Mouse (Mus musculus) gonadal fat pad, adult 2 months (tissue): ENCODE data around the gene Qprt. TPM values are rescaled to one million over a fixed set of nuclear protein-coding genes. Genes with fewer than 3 reads are reported as not detected.

Source experiments
- polyA plus RNA-seq: library from polyadenylated mRNA; depleted of rRNA; stranded (reverse); fragments of >200 nt; gene quantifications from 2 replicates; pipeline ENCODE4 v1.2.3, GENCODE M21; 2012; rRNA removed

The Qprt gene
- polyA plus RNA-seq, 1 experiment = 2.1 TPM

Other genes starting within 250 kb of the Qprt start
- gene Taok2, start 237.5 kb downstream of the Qprt start, polyA plus RNA-seq = 55.9 and 62.6 TPM in 2 replicates
- gene Tmem219, start 199.3 kb downstream of the Qprt start, polyA plus RNA-seq = 88.1 and 102 TPM in 2 replicates
- 19.7 and 21.3 TPM in 2 replicates for gene Kctd13, start 193.3 kb downstream of the Qprt start, polyA plus RNA-seq
- gene Asphd1, start 172.6 kb downstream of the Qprt start, polyA plus RNA-seq = 0.26 and 0.32 TPM in 2 replicates
- gene Sez6l2, start 171.7 kb downstream of the Qprt start, polyA plus RNA-seq = 2.5 and 2.8 TPM in 2 replicates
- gene Cdipt, start 146.3 kb downstream of the Qprt start, polyA plus RNA-seq = 240 and 245 TPM in 2 replicates
- gene Cdiptos, start 146.1 kb downstream of the Qprt start, polyA plus RNA-seq = 5.3 and 8.5 TPM in 2 replicates
- gene Mvp, start 107.6 kb downstream of the Qprt start, polyA plus RNA-seq = 84.9 and 85.3 TPM in 2 replicates
- 2.4 and 5.3 TPM in 2 replicates for gene Pagr1b, start 105.7 kb downstream of the Qprt start, polyA plus RNA-seq
- 6.9 and 8.0 TPM in 2 replicates for gene Pagr1a, start 104.9 kb downstream of the Qprt start, polyA plus RNA-seq
- 19.8 and 21.2 TPM in 2 replicates for gene Gm42742, start 101.1 kb downstream of the Qprt start, polyA plus RNA-seq
- 7.3 and 8.9 TPM in 2 replicates for gene Prrt2, start 101.0 kb downstream of the Qprt start, polyA plus RNA-seq
- 80.5 and 81.9 TPM in 2 replicates for gene Maz, start 95.2 kb downstream of the Qprt start, polyA plus RNA-seq
- 1.3 and 2.1 TPM in 2 replicates for gene Kif22, start 79.8 kb downstream of the Qprt start, polyA plus RNA-seq
- gene Zg16, start 34.9 kb downstream of the Qprt start, polyA plus RNA-seq = 0.86 and 1.5 TPM in 2 replicates
- gene AI467606, start 30.9 kb downstream of the Qprt start, polyA plus RNA-seq = 14.8 and 17.4 TPM in 2 replicates
- 1.4 and 1.6 TPM in 2 replicates for gene Spn, start 15.6 kb upstream of the Qprt start, polyA plus RNA-seq
- 29.3 and 32.5 TPM in 2 replicates for gene Cd2bp2, start 73.8 kb upstream of the Qprt start, polyA plus RNA-seq
- 28.2 and 33.0 TPM in 2 replicates for gene Tbc1d10b, start 86.2 kb upstream of the Qprt start, polyA plus RNA-seq
- gene Mylpf, start 86.7 kb upstream of the Qprt start, polyA plus RNA-seq = 1.3 and 7.6 TPM in 2 replicates
- gene Zfp553, start 110.8 kb upstream of the Qprt start, polyA plus RNA-seq = 13.4 and 14.2 TPM in 2 replicates
- gene Sept1, start 110.9 kb upstream of the Qprt start, polyA plus RNA-seq = 8.3 and 9.3 TPM in 2 replicates
- 89.7 and 105 TPM in 2 replicates for gene Zfp771, start 122.0 kb upstream of the Qprt start, polyA plus RNA-seq
- 40.9 and 52.0 TPM in 2 replicates for gene Dctpp1, start 138.5 kb upstream of the Qprt start, polyA plus RNA-seq
- gene Sephs2, start 151.8 kb upstream of the Qprt start, polyA plus RNA-seq = 21.3 and 22.8 TPM in 2 replicates
- 3.0 and 3.4 TPM in 2 replicates for gene Itgal, start 174.0 kb upstream of the Qprt start, polyA plus RNA-seq
- 22.5 and 22.7 TPM in 2 replicates for gene Zfp768, start 223.4 kb upstream of the Qprt start, polyA plus RNA-seq